Mouse (Mus musculus): ENCODE results near the gene C1qc. TPM values are rescaled to one million over a fixed set of nuclear protein-coding genes. Genes with fewer than 3 reads are reported as not detected.

C1qc gene
- polyA plus RNA-seq, 1 experiment from 2014 or later = 27.3 TPM

GRCm38 (mm10) chr4:136896461-136896860, 3.6 kb upstream of the C1qc start:
- no peak for DNase-seq
- no peak for ATAC-seq (ENCODE audit: insufficient read depth)
- H3K4me1 ChIP-seq (ENCODE audit: insufficient read depth) = no peaks in the 10 kb centered on the region
- no peak overlapping the region for H3K4me2 ChIP-seq
- H3K9me3 ChIP-seq (ENCODE audit: low read depth, low read length) = no peaks in the 10 kb centered on the region
- no peaks in the 10 kb centered on the region for H3K36me3 ChIP-seq (ENCODE audit: insufficient read depth)
- peak overlapping the region; percentile 13; the same call in 1 of the 2 replicates for H3K9ac ChIP-seq
- H3K27me3 ChIP-seq (ENCODE audit: insufficient read depth, low read length) = peaks cover 52% of the 10 kb centered on the region
- H3K27ac ChIP-seq (ENCODE audit: low read depth) = no peak overlapping the region
- no peak for TF ChIP-seq CTCF (IDR thresholded peaks at IDR 0.05; ENCODE audit: low read depth)
- no peak overlapping the region for H3K4me3 ChIP-seq (ENCODE audit: low read depth, low read length)
- WGBS = 34% methylated on average over 10 of the region's 10 CpGs

DNA sequence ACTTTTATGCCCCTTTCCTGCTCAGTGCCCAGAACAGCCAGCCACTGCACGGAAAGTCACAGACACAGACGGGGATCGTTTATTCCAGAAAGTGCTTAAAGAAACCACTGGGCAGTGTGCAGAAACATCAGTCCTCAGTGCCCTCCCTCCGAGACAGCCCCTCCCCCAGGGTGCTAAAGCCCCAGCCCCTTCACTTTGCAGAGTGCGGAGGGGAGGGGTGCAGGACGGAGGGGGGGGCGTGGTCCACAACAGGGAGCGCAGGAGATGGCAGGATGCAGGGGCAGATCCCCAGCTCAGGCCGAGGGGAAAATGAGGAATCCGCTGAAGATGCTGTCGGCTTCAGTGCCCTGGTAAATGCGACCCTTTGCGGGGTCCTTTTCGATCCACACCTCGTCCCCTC, 3.0 kb upstream of the C1qc start:
- WGBS = 4% methylated on average over 14 of the region's 15 CpGs
- no peak for TF ChIP-seq CTCF (IDR thresholded peaks at IDR 0.05; ENCODE audit: low read depth)
- no peak overlapping the region for H3K27ac ChIP-seq (ENCODE audit: low read depth)
- H3K27me3 ChIP-seq (ENCODE audit: insufficient read depth, low read length) = peaks cover 52% of the 10 kb centered on the region
- peak overlapping the region; percentile 13; the same call in 1 of the 2 replicates for H3K9ac ChIP-seq
- DNase-seq (no peak), ATAC-seq (ENCODE audit: insufficient read depth) (no peak)
- H3K36me3 ChIP-seq (ENCODE audit: insufficient read depth) = no peaks in the 10 kb centered on the region
- H3K4me1 ChIP-seq (ENCODE audit: insufficient read depth) = no peaks in the 10 kb centered on the region
- H3K4me3 ChIP-seq (ENCODE audit: low read depth, low read length) = no peak overlapping the region
- no peaks in the 10 kb centered on the region for H3K9me3 ChIP-seq (ENCODE audit: low read depth, low read length)
- no peak overlapping the region for H3K4me2 ChIP-seq

DNA sequence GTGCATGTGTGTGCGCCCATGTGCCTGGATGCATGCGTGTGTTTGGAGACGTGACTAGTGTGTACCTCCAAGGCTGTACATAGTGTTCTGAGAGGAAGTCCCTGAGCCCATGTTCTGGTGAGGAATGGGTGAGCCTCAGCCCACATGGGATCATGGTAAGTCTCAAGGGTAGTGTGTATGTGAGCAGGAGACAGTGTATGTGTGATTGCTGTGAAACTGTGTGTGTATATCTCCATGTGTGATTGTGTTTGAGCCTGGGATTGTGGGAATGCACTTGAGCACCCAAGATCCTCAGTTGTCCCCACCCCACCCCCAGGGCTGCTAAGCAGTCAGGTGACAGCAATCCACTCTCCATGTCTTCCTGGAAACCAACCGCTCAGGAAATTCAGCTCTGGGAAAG, 2.0 kb upstream of the C1qc start:
- no peaks in the 10 kb centered on the region for H3K36me3 ChIP-seq (ENCODE audit: insufficient read depth)
- H3K27ac ChIP-seq (ENCODE audit: low read depth) = no peak overlapping the region
- TF ChIP-seq CTCF (IDR thresholded peaks at IDR 0.05; ENCODE audit: low read depth) = no peak
- no peak for DNase-seq
- H3K9me3 ChIP-seq (ENCODE audit: low read depth, low read length) = no peaks in the 10 kb centered on the region
- H3K27me3 ChIP-seq (ENCODE audit: insufficient read depth, low read length) = peaks cover 55% of the 10 kb centered on the region
- H3K4me1 ChIP-seq (ENCODE audit: insufficient read depth) = no peaks in the 10 kb centered on the region
- ATAC-seq (ENCODE audit: insufficient read depth) = no peak
- WGBS = 64% methylated on average over 4 of the region's 4 CpGs
- H3K4me2 ChIP-seq = no peak overlapping the region
- no peak overlapping the region for H3K9ac ChIP-seq
- H3K4me3 ChIP-seq (ENCODE audit: low read depth, low read length) = no peak overlapping the region

DNA sequence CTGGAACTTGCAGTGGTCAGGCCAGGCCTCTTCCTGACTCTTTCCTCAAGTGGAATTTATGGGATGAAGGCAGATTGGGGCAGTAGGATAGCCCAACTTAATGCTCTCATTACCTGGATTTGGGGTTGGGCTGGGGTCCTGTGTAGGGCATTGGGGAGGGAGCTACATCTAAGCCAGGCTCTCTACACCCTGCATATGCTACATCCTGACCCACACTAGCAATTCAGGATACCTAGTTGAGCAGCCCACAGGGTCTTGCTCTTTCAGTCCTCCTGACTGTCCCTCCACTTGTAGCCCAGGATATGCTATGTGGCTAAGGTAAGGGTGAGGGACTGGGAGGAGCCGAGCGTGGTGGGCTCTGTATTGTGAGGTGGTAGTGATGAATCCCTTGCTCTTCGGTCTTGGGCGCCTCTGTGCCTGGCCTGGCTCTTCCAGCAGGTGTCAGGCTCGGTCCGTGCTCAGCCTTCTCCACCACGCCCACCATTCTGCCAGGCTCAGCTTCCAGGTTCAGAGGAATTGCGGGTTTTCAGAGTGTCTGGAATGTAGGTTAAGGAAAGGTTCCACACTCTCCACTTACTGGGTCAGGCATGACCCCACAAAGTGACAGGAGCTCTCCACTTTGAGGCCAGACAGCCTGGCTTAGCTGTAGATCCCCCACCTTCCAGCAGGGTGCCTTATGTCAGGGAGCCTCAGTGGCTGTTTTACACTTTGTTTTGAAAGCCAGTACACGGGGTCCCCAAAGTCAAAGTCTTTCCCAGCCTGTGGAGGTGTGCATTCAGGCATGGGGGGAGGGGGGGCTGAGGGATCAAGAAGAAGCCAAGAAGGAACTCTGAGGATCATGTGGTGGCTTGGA, 1.1 kb upstream of the C1qc start:
- Histone ChIP-seq H3K9me3 (ENCODE audit: low read depth, low read length) (no peaks in the 10 kb centered on the region), H3K27ac (ENCODE audit: low read depth) (no peak overlapping the region), H3K4me2 (no peak overlapping the region), H3K27me3 (ENCODE audit: insufficient read depth, low read length) (peaks cover 54% of the 10 kb centered on the region), H3K4me3 (ENCODE audit: low read depth, low read length) (no peak overlapping the region), H3K4me1 (ENCODE audit: insufficient read depth) (no peaks in the 10 kb centered on the region), H3K36me3 (ENCODE audit: insufficient read depth) (no peaks in the 10 kb centered on the region), H3K9ac (no peak overlapping the region)
- WGBS = 3% methylated on average over 9 of the region's 9 CpGs
- DNase-seq (peak; percentile 71), ATAC-seq (ENCODE audit: insufficient read depth) (peak; percentile 35; the same call in 1 of the 2 replicates)
- TF ChIP-seq CTCF (IDR thresholded peaks at IDR 0.05; ENCODE audit: low read depth) = peak; percentile 80

DNA sequence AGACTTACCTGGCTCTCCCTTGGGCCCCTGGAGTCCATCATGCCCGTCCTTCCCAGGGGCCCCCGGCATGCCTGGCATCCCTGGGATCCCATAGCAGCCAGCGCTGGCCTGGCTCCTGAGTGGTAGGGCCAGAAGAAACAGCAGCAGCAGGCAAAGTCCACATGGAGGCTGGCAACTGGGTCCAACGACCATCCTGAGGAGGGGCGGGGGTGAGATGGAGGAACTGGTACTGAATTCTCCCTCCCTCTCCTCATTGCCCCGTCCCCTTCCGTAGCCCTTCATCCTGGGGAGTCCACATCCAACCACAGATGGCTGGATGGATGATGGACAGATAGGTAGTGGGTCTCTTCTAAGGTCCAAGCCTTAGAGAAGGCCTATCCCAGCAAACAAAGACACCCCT, 494 bp downstream of the C1qc start:
- H3K4me1 ChIP-seq (ENCODE audit: insufficient read depth) = no peaks in the 10 kb centered on the region
- TF ChIP-seq CTCF (IDR thresholded peaks at IDR 0.05; ENCODE audit: low read depth) = no peak
- ATAC-seq (ENCODE audit: insufficient read depth) (no peak), DNase-seq (no peak)
- H3K4me2 ChIP-seq = no peak overlapping the region
- H3K4me3 ChIP-seq (ENCODE audit: low read depth, low read length) = no peak overlapping the region
- H3K9ac ChIP-seq = no peak overlapping the region
- no peak overlapping the region for H3K27ac ChIP-seq (ENCODE audit: low read depth)
- H3K27me3 ChIP-seq (ENCODE audit: insufficient read depth, low read length) = peaks cover 47% of the 10 kb centered on the region
- H3K36me3 ChIP-seq (ENCODE audit: insufficient read depth) = no peaks in the 10 kb centered on the region
- no peaks in the 10 kb centered on the region for H3K9me3 ChIP-seq (ENCODE audit: low read depth, low read length)
- WGBS = 46% methylated on average over 7 of the region's 7 CpGs

DNA sequence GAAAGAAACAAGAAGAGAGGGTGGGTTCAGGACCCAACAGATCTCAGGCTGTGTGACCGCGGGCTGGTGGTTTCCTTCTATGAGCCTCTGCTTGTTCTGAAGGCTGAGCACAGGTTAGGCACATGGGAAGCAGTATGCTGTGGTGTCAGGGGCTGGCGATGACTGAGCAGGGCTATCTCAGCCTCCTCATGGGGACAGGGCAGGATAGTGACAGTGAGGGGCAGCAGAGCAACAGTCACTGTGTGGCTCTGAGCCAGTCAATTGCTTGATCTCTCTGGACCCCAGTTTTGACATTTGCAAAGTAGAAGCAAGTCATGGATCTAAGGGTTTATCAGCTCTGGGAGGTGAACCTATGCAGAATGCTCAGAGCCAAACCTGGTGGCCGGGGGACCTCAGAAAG, 1.8 kb downstream of the C1qc start:
- Histone ChIP-seq H3K9me3 (ENCODE audit: low read depth, low read length) (no peaks in the 10 kb centered on the region), H3K4me1 (ENCODE audit: insufficient read depth) (no peaks in the 10 kb centered on the region), H3K9ac (no peak overlapping the region), H3K36me3 (ENCODE audit: insufficient read depth) (no peaks in the 10 kb centered on the region), H3K4me3 (ENCODE audit: low read depth, low read length) (no peak overlapping the region), H3K4me2 (no peak overlapping the region), H3K27me3 (ENCODE audit: insufficient read depth, low read length) (peaks cover 34% of the 10 kb centered on the region), H3K27ac (ENCODE audit: low read depth) (no peak overlapping the region)
- ATAC-seq (ENCODE audit: insufficient read depth) (no peak), DNase-seq (no peak)
- WGBS = 74% methylated on average over 4 of the region's 4 CpGs
- TF ChIP-seq CTCF (IDR thresholded peaks at IDR 0.05; ENCODE audit: low read depth) = no peak

- TF ChIP-seq CTCF (IDR thresholded peaks at IDR 0.05; ENCODE audit: low read depth) = no peak
- H3K4me1 ChIP-seq (ENCODE audit: insufficient read depth) = no peaks in the 10 kb centered on the region
- ATAC-seq (ENCODE audit: insufficient read depth) (no peak), DNase-seq (no peak)
- 74% methylated on average over 15 of the region's 15 CpGs for WGBS
- H3K27me3 ChIP-seq (ENCODE audit: insufficient read depth, low read length) = peaks cover 25% of the 10 kb centered on the region
- no peak overlapping the region for H3K27ac ChIP-seq (ENCODE audit: low read depth)
- H3K36me3 ChIP-seq (ENCODE audit: insufficient read depth) = no peaks in the 10 kb centered on the region
- H3K4me2 ChIP-seq = no peak overlapping the region
- no peak overlapping the region for H3K9ac ChIP-seq
- no peak overlapping the region for H3K4me3 ChIP-seq (ENCODE audit: low read depth, low read length)
- H3K9me3 ChIP-seq (ENCODE audit: low read depth, low read length) = no peaks in the 10 kb centered on the region
Measured at GRCm38 (mm10) chr4:136889981-136890380, 2.9 kb downstream of the C1qc start.

Data from lung, embryonic 14.5 days (tissue).